Mouse (Mus musculus): ENCODE measurements at regions not wholly inside any gene's neighbourhood (a gene's known extent, or its start where the extent isn't known, plus 50 kb on each side); places are given as distances from the start of the nearest gene placed in this dataset.

DNA sequence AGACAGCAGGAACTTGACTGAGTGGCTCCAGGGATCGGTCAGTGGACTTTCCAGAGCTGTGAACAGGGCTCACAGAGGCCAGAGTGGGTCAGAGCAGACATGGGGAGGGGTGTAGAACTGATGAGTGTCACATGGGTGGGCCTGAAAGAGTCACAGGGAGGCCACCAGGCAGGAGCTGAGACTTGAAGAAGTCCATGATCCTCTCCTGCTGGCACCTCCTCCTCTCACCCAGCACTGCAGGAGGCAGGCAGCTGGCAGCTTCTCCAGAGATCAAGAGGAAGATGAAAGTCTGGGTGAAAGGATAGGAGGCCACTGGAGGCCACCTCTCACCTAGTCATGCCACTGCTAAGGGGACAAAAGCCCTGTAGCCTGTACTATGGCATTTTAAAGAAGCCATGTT lies 54.5 kb upstream of the Tmem189 start:
- TF ChIP-seq GATA1 (IDR thresholded peaks at IDR 0.05; ENCODE audit: borderline replicate concordance, low read length) (no peak), FLI1 (IDR thresholded peaks at IDR 0.05; ENCODE audit: low read length) (no peak)

Measured in megakaryocyte, embryonic 14.5 days (primary cell).